ENCODE assay signal across 22 mouse cellular contexts in the genomic region with DNA sequence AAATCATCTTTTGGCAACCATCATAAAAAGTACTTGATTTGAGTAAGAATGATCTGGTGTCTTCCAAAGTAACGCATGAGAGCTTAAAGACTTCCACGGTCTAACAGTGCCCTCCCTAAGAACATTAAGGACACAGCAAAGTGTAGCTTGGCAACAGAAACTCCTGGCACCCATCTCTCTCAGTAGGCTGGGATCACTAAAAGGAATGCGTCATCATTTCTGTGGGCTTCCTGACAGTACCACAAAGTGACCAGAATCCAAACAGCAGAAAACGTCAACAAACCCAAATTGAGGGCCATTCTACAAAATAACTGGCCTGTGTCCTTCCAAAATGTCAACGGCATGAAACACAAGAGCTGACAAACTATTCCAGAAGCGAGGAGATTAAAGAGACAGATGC. TPM values are rescaled to one million over a fixed set of nuclear protein-coding genes. Genes with fewer than 3 reads are reported as not detected.
DNase-seq lines count a peak whose midpoint lies in the region; ATAC-seq and TF ChIP-seq lines count a peak whose summit lies in the region.
"Had no signal": no experiment of that assay in that cellular context is flagged by ENCODE, and none has a peak within 500 bp of the region (broad histone marks: within the 10 kb centered on the region; RNA-seq: fewer than 3 reads in every experiment).

No protein-coding gene starts in this region.

- TF ChIP-seq CTCF in hindbrain, postnatal 0 days (IDR thresholded peaks at IDR 0.05; ENCODE audit: low read depth): no peak
- no peak for TF ChIP-seq CTCF in lung, adult 2 months (IDR thresholded peaks at IDR 0.05; ENCODE audit: insufficient read depth, low read length)

- no peak overlapping the region for H3K9ac ChIP-seq in hindbrain, postnatal 0 days (replicated peaks; ENCODE audit: low read length)
- H3K9ac ChIP-seq in hindbrain, embryonic 13.5 days: no peak overlapping the region
- H3K9ac ChIP-seq: embryonic facial prominence, embryonic 13.5 days; limb, embryonic 12.5 days; lung, embryonic 14.5 days had no signal

- no peaks in the 10 kb centered on the region for H3K9me3 ChIP-seq in hindbrain, postnatal 0 days (ENCODE audit: low read length)
- H3K9me3 ChIP-seq in hindbrain, embryonic 13.5 days: no peaks in the 10 kb centered on the region
- H3K9me3 ChIP-seq: embryonic facial prominence, embryonic 13.5 days; G1E; limb, embryonic 12.5 days had no signal

- peaks cover 19% of the 10 kb centered on the region for H3K4me1 ChIP-seq in hindbrain, postnatal 0 days (ENCODE audit: insufficient read depth, low read length)
- peaks cover 38% of the 10 kb centered on the region for H3K4me1 ChIP-seq in hindbrain, embryonic 13.5 days (replicated peaks)
- peaks cover 4% of the 10 kb centered on the region for H3K4me1 ChIP-seq in lung, adult 2 months (ENCODE audit: control insufficient read depth, insufficient read depth, low read length)

- H3K27ac ChIP-seq in hindbrain, postnatal 0 days: no peak overlapping the region
- H3K27ac ChIP-seq in hindbrain, embryonic 13.5 days: no peak overlapping the region
- H3K27ac ChIP-seq: embryonic facial prominence, embryonic 13.5 days; limb, embryonic 12.5 days had no signal

- WGBS in hindbrain, postnatal 0 days: 41% methylated on average over 6 of the region's 6 CpGs
- WGBS in hindbrain, embryonic 13.5 days: 70% methylated on average over 6 of the region's 6 CpGs
- WGBS in lung, adult 2 months: 33% methylated on average over 6 of the region's 6 CpGs

- H3K4me3 ChIP-seq in hindbrain, postnatal 0 days (ENCODE audit: low read length): no peak overlapping the region
- no peak overlapping the region for H3K4me3 ChIP-seq in hindbrain, embryonic 13.5 days
- H3K4me3 ChIP-seq in lung, adult 2 months (replicated peaks; ENCODE audit: extremely low read depth, low read depth, low read length): no peak overlapping the region
- H3K4me3 ChIP-seq: embryonic facial prominence, embryonic 13.5 days; limb, embryonic 12.5 days had no signal

- no peak for TF ChIP-seq POLR2A in lung, adult 2 months (IDR thresholded peaks at IDR 0.05; ENCODE audit: borderline replicate concordance, extremely low read depth, low read depth, low read length)

- peak; percentile 28 to 49 for DNase-seq in adrenal gland, postnatal 36 days
- no peak for DNase-seq in adrenal gland, postnatal 25 days
- peak; percentile 52 for DNase-seq in hindbrain, postnatal 0 days (ENCODE audit: low spot score)
- DNase-seq in lung, postnatal 25 days (ENCODE audit: low spot score): peak; percentile 12
- DNase-seq in lung, adult 2 months: no peak
- DNase-seq in telencephalon, adult 2 months (ENCODE audit: low read depth, low spot score): peak; percentile 55
- DNase-seq in urinary bladder, adult 2 months (ENCODE audit: low spot score): no peak
- DNase-seq: cerebellum, postnatal 25 days; lung, embryonic 14.5 days; retina, postnatal 1 day had no signal

- no peaks in the 10 kb centered on the region for H3K36me3 ChIP-seq in hindbrain, postnatal 0 days (ENCODE audit: insufficient read depth, low read length)
- H3K36me3 ChIP-seq in hindbrain, embryonic 13.5 days: no peaks in the 10 kb centered on the region
- H3K36me3 ChIP-seq: G1E had no signal

- H3K27me3 ChIP-seq in hindbrain, postnatal 0 days (ENCODE audit: insufficient read depth, low read length): no peaks in the 10 kb centered on the region
- no peaks in the 10 kb centered on the region for H3K27me3 ChIP-seq in hindbrain, embryonic 13.5 days
- H3K27me3 ChIP-seq: embryonic facial prominence, embryonic 13.5 days; limb, embryonic 12.5 days had no signal

- no peak overlapping the region for H3K4me2 ChIP-seq in hindbrain, postnatal 0 days (ENCODE audit: low read depth, low read length)
- no peak overlapping the region for H3K4me2 ChIP-seq in hindbrain, embryonic 13.5 days
- H3K4me2 ChIP-seq: embryonic facial prominence, embryonic 13.5 days; limb, embryonic 12.5 days; lung, embryonic 14.5 days; midbrain, embryonic 11.5 days had no signal

- 0 out of 2 replicates have a peak, but pooled peaks have one; percentile 50 for ATAC-seq in hindbrain, postnatal 0 days
- no peak for ATAC-seq in hindbrain, embryonic 13.5 days (ENCODE audit: low FRiP score)
- ATAC-seq: activated CD4-positive, CD25-positive, alpha-beta regulatory T cell, adult 4 months; forebrain, embryonic 14.5 days had no signal

RNA-seq across cellular contexts. Expression of gene Cmtm4, which starts 25.5 kb away (rescaled TPM):
- total RNA-seq in adrenal gland, postnatal 36 days (2021): 10 to 100 TPM; 47.7 to 60.9 TPM
- total RNA-seq in adrenal gland, postnatal 25 days (2021): 44.4 and 46.0 TPM in 2 replicates
- 38.4 and 40.5 TPM in 2 replicates for total RNA-seq in hindbrain, postnatal 0 days (2014; rRNA removed)
- polyA plus RNA-seq in hindbrain, postnatal 0 days (2015; fragmentation: Nextera tagmentation; extraction: Ambion mirVana): 2.7 and 2.9 TPM in 2 replicates
- polyA plus RNA-seq in hindbrain, embryonic 13.5 days (2015; fragmentation: Nextera tagmentation; extraction: Ambion mirVana): 2.1 and 2.3 TPM in 2 replicates
- polyA plus RNA-seq in lung, adult 2 months (2012; rRNA removed): 14.9 and 22.4 TPM in 2 replicates
- polyA plus RNA-seq in urinary bladder, adult 2 months (2012; rRNA removed): 31.4 and 32.1 TPM in 2 replicates
- polyA plus RNA-seq: G1E had no signal

RNA-seq across cellular contexts. Expression of gene Cmtm3, which starts 30.9 kb away (rescaled TPM):
- 100 to 1,000 TPM in 1 of 2 experiments, 10 to 100 TPM in 1; 65.8 to 153 TPM for total RNA-seq in adrenal gland, postnatal 36 days (2021)
- total RNA-seq in adrenal gland, postnatal 25 days (2021): 73.6 and 85.9 TPM in 2 replicates
- total RNA-seq in hindbrain, postnatal 0 days (2014; rRNA removed): 23.1 and 27.2 TPM in 2 replicates
- 41.9 and 42.6 TPM in 2 replicates for polyA plus RNA-seq in hindbrain, postnatal 0 days (2015; fragmentation: Nextera tagmentation; extraction: Ambion mirVana)
- polyA plus RNA-seq in hindbrain, embryonic 13.5 days (2015; fragmentation: Nextera tagmentation; extraction: Ambion mirVana): 45.4 and 47.3 TPM in 2 replicates
- polyA plus RNA-seq in lung, adult 2 months (2012; rRNA removed): 154 and 173 TPM in 2 replicates
- 72.8 and 74.9 TPM in 2 replicates for polyA plus RNA-seq in urinary bladder, adult 2 months (2012; rRNA removed)

RNA-seq across cellular contexts. Expression of gene Cmtm2b, which starts 48.0 kb away (rescaled TPM):
- total RNA-seq in adrenal gland, postnatal 36 days (2021): under 1 TPM in 1 of 2 experiments, not detected in 1; 0.46 TPM
- not detected in 2 replicates for total RNA-seq in adrenal gland, postnatal 25 days (2021)
- total RNA-seq in hindbrain, postnatal 0 days (2014; rRNA removed): not detected in 2 replicates
- polyA plus RNA-seq in hindbrain, postnatal 0 days (2015; fragmentation: Nextera tagmentation; extraction: Ambion mirVana): not detected in 2 replicates
- polyA plus RNA-seq in hindbrain, embryonic 13.5 days (2015; fragmentation: Nextera tagmentation; extraction: Ambion mirVana): not detected in 2 replicates
- not detected in 2 replicates for polyA plus RNA-seq in lung, adult 2 months (2012; rRNA removed)
- not detected in 2 replicates for polyA plus RNA-seq in urinary bladder, adult 2 months (2012; rRNA removed)
- total RNA-seq: G1E; granulocyte monocyte progenitor cell, adult 5-6 weeks; heart, postnatal 25 days; layer of hippocampus, postnatal 25 days had no signal
- polyA plus RNA-seq: activated CD4-positive, CD25-positive, alpha-beta regulatory T cell, adult 4 months; C2C12; embryonic facial prominence, embryonic 13.5 days; forebrain, embryonic 14.5 days; G1E; limb, embryonic 12.5 days; lung, embryonic 14.5 days; midbrain, embryonic 11.5 days; neural tube, embryonic 11.5 days had no signal

RNA-seq across cellular contexts. Expression of gene Gm11020, which starts 48.7 kb away (rescaled TPM):
- total RNA-seq in adrenal gland, postnatal 36 days (2021): not detected
- total RNA-seq in adrenal gland, postnatal 25 days (2021): not detected in 2 replicates
- not detected in 2 replicates for total RNA-seq in hindbrain, postnatal 0 days (2014; rRNA removed)
- not detected in 2 replicates for polyA plus RNA-seq in hindbrain, postnatal 0 days (2015; fragmentation: Nextera tagmentation; extraction: Ambion mirVana)
- not detected in 2 replicates for polyA plus RNA-seq in hindbrain, embryonic 13.5 days (2015; fragmentation: Nextera tagmentation; extraction: Ambion mirVana)
- polyA plus RNA-seq in lung, adult 2 months (2012; rRNA removed): not detected in 2 replicates
- not detected in 2 replicates for polyA plus RNA-seq in urinary bladder, adult 2 months (2012; rRNA removed)
- total RNA-seq: G1E; granulocyte monocyte progenitor cell, adult 5-6 weeks; heart, postnatal 25 days; layer of hippocampus, postnatal 25 days had no signal
- polyA plus RNA-seq: activated CD4-positive, CD25-positive, alpha-beta regulatory T cell, adult 4 months; C2C12; embryonic facial prominence, embryonic 13.5 days; forebrain, embryonic 14.5 days; G1E; limb, embryonic 12.5 days; lung, embryonic 14.5 days; midbrain, embryonic 11.5 days; neural tube, embryonic 11.5 days had no signal

Comparison
In these comparisons a context has a peak if more than half of its experiments do, and no peak if none do; other contexts are left out.
1. DNase-seq: peak in adrenal gland, postnatal 36 days (2 of 2), hindbrain, postnatal 0 days (single experiment), lung, postnatal 25 days (single experiment) and telencephalon, adult 2 months (single experiment); none in adrenal gland, postnatal 25 days (single experiment), lung, adult 2 months (single experiment) and urinary bladder, adult 2 months (single experiment).